Mouse (Mus musculus): ENCODE data around the gene Atp2b1. TPM values are rescaled to one million over a fixed set of nuclear protein-coding genes. Genes with fewer than 3 reads are reported as not detected.

The Atp2b1 gene
- total and polyA plus RNA-seq, 3 experiments = 25.0 to 41.7 (median 31.7) TPM

GRCm38 (mm10) chr10:98954230-98954993 is 40.2 kb downstream of the Atp2b1 start:
- dilution Hi-C loops (cut with MboI; ENCODE audit: extremely low pct_ligation_motif_present, extremely low pct_unique_long_range_greater_than_20kb, low sequenced_read_pairs) = no loop called here
- Histone ChIP-seq H3K27ac (ENCODE audit: insufficient read depth, low read depth) (no peak overlapping the region), H3K27me3 (replicated peaks) (no peaks in the 10 kb centered on the region), H3K36me3 (replicated peaks in 1 of 2; ENCODE audit: control insufficient read depth in 1 of 2, insufficient read depth in 1 of 2, low read length in 1 of 2) (peaks cover 0 to 10% of the 10 kb centered on the region in 2 experiments), H3K4me2 (ENCODE audit: insufficient read depth, low read depth, poor library complexity, severe bottlenecking) (no peak overlapping the region), H3K9me3 (replicated peaks; ENCODE audit: low read length) (no peaks in the 10 kb centered on the region), H3K79me2 (replicated peaks; ENCODE audit: control insufficient read depth, extremely low read depth, insufficient read depth, poor library complexity, severe bottlenecking) (peaks cover 54% of the 10 kb centered on the region), H3K4me1 (ENCODE audit: control insufficient read depth in 1 of 2, insufficient read depth in 2 of 2) (peaks cover 10 to 74% of the 10 kb centered on the region in 2 experiments), H3K4me3 (replicated peaks in 1 of 3; ENCODE audit: low read depth in 2 of 3, low read length in 2 of 3, poor library complexity in 1 of 3) (no peak overlapping the region), H3K9ac (ENCODE audit: insufficient read depth, low read depth) (no peak overlapping the region)
- in situ Hi-C loops (cut with MboI; ENCODE audit: low pct_ligation_motif_present, low pct_unique_long_range_greater_than_20kb, low sequenced_read_pairs) = no loop called here
- no peak for DNase-seq (ENCODE audit: extremely low read depth)
- no peak for TF ChIP-seq HCFC1 (IDR thresholded peaks at IDR 0.05; ENCODE audit: low read depth, low read length)
- no peak for TF ChIP-seq SMC3 (IDR thresholded peaks at IDR 0.05; ENCODE audit: low read depth, low read length)
- TF ChIP-seq MAZ (IDR thresholded peaks at IDR 0.05; ENCODE audit: low read depth, low read length) = no peak

DNA sequence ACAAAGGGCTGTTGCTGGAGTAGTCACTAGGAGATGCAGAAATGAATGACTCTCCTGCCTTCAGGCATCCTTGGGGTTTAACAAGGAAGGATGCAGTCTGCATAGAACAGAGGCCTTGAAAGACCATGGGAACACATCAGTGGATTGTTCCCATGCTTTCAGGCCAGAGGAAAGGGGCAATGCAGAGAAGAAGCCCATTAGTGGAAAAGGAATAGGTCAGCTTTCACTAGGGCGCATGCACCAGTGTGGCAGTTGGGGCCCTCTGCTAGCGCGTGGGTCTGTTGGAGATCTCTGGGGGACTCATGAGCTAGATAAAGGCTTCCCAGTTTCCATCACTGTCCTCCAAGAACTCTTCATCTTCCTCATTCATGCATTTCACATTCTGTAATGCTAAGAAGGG is 41.9 kb downstream of the Atp2b1 start:
- Histone ChIP-seq H3K27me3 (replicated peaks) (no peaks in the 10 kb centered on the region), H3K9me3 (replicated peaks; ENCODE audit: low read length) (no peaks in the 10 kb centered on the region), H3K79me2 (replicated peaks; ENCODE audit: control insufficient read depth, extremely low read depth, insufficient read depth, poor library complexity, severe bottlenecking) (peaks cover 59% of the 10 kb centered on the region), H3K9ac (ENCODE audit: insufficient read depth, low read depth) (no peak overlapping the region), H3K36me3 (replicated peaks in 1 of 2; ENCODE audit: control insufficient read depth in 1 of 2, insufficient read depth in 1 of 2, low read length in 1 of 2) (peaks cover 0 to 12% of the 10 kb centered on the region in 2 experiments), H3K4me2 (ENCODE audit: insufficient read depth, low read depth, poor library complexity, severe bottlenecking) (no peak overlapping the region), H3K27ac (ENCODE audit: insufficient read depth, low read depth) (no peak overlapping the region), H3K4me3 (replicated peaks in 1 of 3; ENCODE audit: low read depth in 2 of 3, low read length in 2 of 3, poor library complexity in 1 of 3) (no peak overlapping the region), H3K4me1 (ENCODE audit: control insufficient read depth in 1 of 2, insufficient read depth in 2 of 2) (peaks cover 11 to 73% of the 10 kb centered on the region in 2 experiments)
- DNase-seq (ENCODE audit: extremely low read depth) = no peak
- in situ Hi-C loops (cut with MboI; ENCODE audit: low pct_ligation_motif_present, low pct_unique_long_range_greater_than_20kb, low sequenced_read_pairs) (no loop called here), dilution Hi-C loops (cut with MboI; ENCODE audit: extremely low pct_ligation_motif_present, extremely low pct_unique_long_range_greater_than_20kb, low sequenced_read_pairs) (no loop called here)
- TF ChIP-seq MEF2A (IDR thresholded peaks at IDR 0.05; ENCODE audit: borderline replicate concordance, low read depth, low read length) = no peak
- no peak for TF ChIP-seq EP300 (IDR thresholded peaks at IDR 0.05; ENCODE audit: low read length)
- TF ChIP-seq JUN (IDR thresholded peaks at IDR 0.05; ENCODE audit: insufficient read depth, low read depth, low read length) = no peak
- TF ChIP-seq BHLHE40 (IDR thresholded peaks at IDR 0.05; ENCODE audit: low read depth, low read length) = no peak
- TF ChIP-seq MAX (IDR thresholded peaks at IDR 0.05; ENCODE audit: low read length) = no peak
- no peak for TF ChIP-seq PAX5 (IDR thresholded peaks at IDR 0.05; ENCODE audit: low read length)
- TF ChIP-seq POLR2A (IDR thresholded peaks at IDR 0.05; ENCODE audit: low read depth, low read length) = no peak
- TF ChIP-seq RAD21 (IDR thresholded peaks at IDR 0.05; ENCODE audit: low read depth, low read length) = no peak
- no peak for TF ChIP-seq GABPA (IDR thresholded peaks at IDR 0.05; ENCODE audit: insufficient replicate concordance, low read depth, low read length)
- no peak for TF ChIP-seq NELFE (IDR thresholded peaks at IDR 0.05; ENCODE audit: low read depth, low read length)
- TF ChIP-seq MXI1 (IDR thresholded peaks at IDR 0.05; ENCODE audit: low read depth, low read length) = no peak
- TF ChIP-seq ETS1 (conservative IDR thresholded peaks at IDR 0.05; ENCODE audit: low read depth, low read length) = no peak
- no peak for TF ChIP-seq USF2 (conservative IDR thresholded peaks at IDR 0.05; ENCODE audit: low read depth, low read length)
- TF ChIP-seq CHD1 (IDR thresholded peaks at IDR 0.05; ENCODE audit: low read depth, low read length) = no peak
- TF ChIP-seq JUND (conservative IDR thresholded peaks at IDR 0.05; ENCODE audit: low read depth, low read length) = no peak
- no peak for TF ChIP-seq IRF4 (IDR thresholded peaks at IDR 0.05; ENCODE audit: low read depth, low read length)
- TF ChIP-seq SIN3A (IDR thresholded peaks at IDR 0.05; ENCODE audit: low read length) = no peak

All from CH12.LX (cell line).